Mouse (Mus musculus) myocyte (in vitro differentiated cells): ENCODE data around the gene Rptor. TPM values are rescaled to one million over a fixed set of nuclear protein-coding genes. Genes with fewer than 3 reads are reported as not detected.

ENCODE experiments used
- H3K27me3 ChIP-seq: one replicate; pipeline ENCODE4 v1.6.1; 2011; ENCODE audit not compliant: control insufficient read depth, insufficient read depth, insufficient read length
- H3K36me3 ChIP-seq: one replicate; pipeline ENCODE4 v1.6.1; 2011; ENCODE audit not compliant: control insufficient read depth, insufficient read depth
- H3K4me2 ChIP-seq: one replicate; pipeline ENCODE4 v1.6.1; 2011; ENCODE audit warnings: low read depth, control low read depth
- H3K4me3 ChIP-seq: one replicate; pipeline ENCODE4 v1.5.1; 2011; ENCODE audit warnings: mild to moderate bottlenecking, control low read depth, moderate library complexity
- H3K79me2 ChIP-seq: one replicate; pipeline ENCODE4 v1.6.1; 2011; ENCODE audit not compliant: control insufficient read depth, insufficient read depth
- H3ac ChIP-seq: one replicate; pipeline ENCODE4 v1.6.1; 2011; ENCODE audit not compliant: control insufficient read depth, insufficient read length
- CEBPB ChIP-seq: IDR thresholded peaks from 2 replicates; pipeline ENCODE4 v1.6.1; 2011; ENCODE audit warnings: mild to moderate bottlenecking, moderate library complexity; ENCODE audit not compliant: poor library complexity, insufficient read depth, severe bottlenecking
- E2F4 ChIP-seq: IDR thresholded peaks from one replicate; pipeline ENCODE4 v1.6.1; 2011; ENCODE audit warnings: mild to moderate bottlenecking, control low read depth, moderate library complexity; ENCODE audit not compliant: insufficient read depth
- MAX ChIP-seq: IDR thresholded peaks from one replicate; pipeline ENCODE4 v1.6.1; 2011; ENCODE audit warnings: low read depth, mild to moderate bottlenecking, control low read depth
- MYOD1 ChIP-seq, 3 experiments: IDR thresholded peaks; one replicate each; pipeline ENCODE4 v1.6.1; 2011; ENCODE audit warnings: control low read depth in 2 of 3, low read depth in 2 of 3, mild to moderate bottlenecking in 2 of 3, moderate library complexity in 1 of 3; ENCODE audit not compliant: insufficient read length in 2 of 3, control insufficient read depth in 1 of 3
- MYOG ChIP-seq, 3 experiments: IDR thresholded peaks; one replicate each; pipeline ENCODE4 v1.6.1; 2011; ENCODE audit warnings: control low read depth in 2 of 3, low read depth in 2 of 3, mild to moderate bottlenecking in 2 of 3; ENCODE audit not compliant: insufficient read length in 2 of 3, control insufficient read depth in 1 of 3, insufficient read depth in 1 of 3
- POLR2A ChIP-seq: IDR thresholded peaks from one replicate; pipeline ENCODE4 v1.6.1; 2011; ENCODE audit warnings: low read depth, mild to moderate bottlenecking, control low read depth, moderate library complexity; ENCODE audit not compliant: insufficient read length
- POLR2AphosphoS2 ChIP-seq: IDR thresholded peaks from one replicate; pipeline ENCODE4 v1.6.1; 2011; ENCODE audit warnings: low read depth, control low read depth; ENCODE audit not compliant: insufficient read length
- REST ChIP-seq: IDR thresholded peaks from one replicate; pipeline ENCODE4 v1.6.1; 2011; ENCODE audit warnings: mild to moderate bottlenecking, control low read depth, moderate library complexity; ENCODE audit not compliant: insufficient read depth, insufficient read length
- SRF ChIP-seq: IDR thresholded peaks from one replicate; pipeline ENCODE4 v1.6.1; 2011; ENCODE audit warnings: low read depth; ENCODE audit not compliant: control insufficient read depth, insufficient read length
- TCF12 ChIP-seq: IDR thresholded peaks from one replicate; pipeline ENCODE4 v1.6.1; 2011; ENCODE audit warnings: mild to moderate bottlenecking, control low read depth; ENCODE audit not compliant: poor library complexity, insufficient read depth, severe bottlenecking
- TCF3 ChIP-seq: IDR thresholded peaks from one replicate; pipeline ENCODE4 v1.6.1; 2011; ENCODE audit warnings: low read depth, control low read depth; ENCODE audit not compliant: insufficient read length
- USF1 ChIP-seq: IDR thresholded peaks from one replicate; pipeline ENCODE4 v1.6.1; 2011; ENCODE audit warnings: low read depth, mild to moderate bottlenecking, control low read depth, moderate library complexity
- polyA plus RNA-seq: library from polyadenylated mRNA; unstranded; fragments of >200 nt; fragmentation: generic; extraction: Trizol; gene quantifications from one replicate; pipeline ENCODE4 v1.2.1, GENCODE M21; 2012; ENCODE audit warnings: missing spikeins

Rptor gene
- polyA plus RNA-seq, 1 experiment: 59.5 TPM

GRCm38 (mm10) chr11:119940142-119940541 lies 337.4 kb downstream of the Rptor start:
- Histone ChIP-seq H3ac (no peak overlapping the region), H3K4me3 (no peak overlapping the region), H3K36me3 (no peaks in the 10 kb centered on the region), H3K27me3 (no peaks in the 10 kb centered on the region), H3K4me2 (no peak overlapping the region), H3K79me2 (peaks cover 22% of the 10 kb centered on the region)
- TF ChIP-seq POLR2AphosphoS2 (no peak), REST (no peak), POLR2A (no peak), TCF12 (no peak), MYOD1 (IDR thresholded peaks at IDR 0.05; ENCODE audit: control insufficient read depth in 1 of 3, insufficient read length in 2 of 3, low read depth in 2 of 3) (no peak), SRF (no peak), CEBPB (no peak), USF1 (no peak), TCF3 (no peak), MAX (no peak)

DNA sequence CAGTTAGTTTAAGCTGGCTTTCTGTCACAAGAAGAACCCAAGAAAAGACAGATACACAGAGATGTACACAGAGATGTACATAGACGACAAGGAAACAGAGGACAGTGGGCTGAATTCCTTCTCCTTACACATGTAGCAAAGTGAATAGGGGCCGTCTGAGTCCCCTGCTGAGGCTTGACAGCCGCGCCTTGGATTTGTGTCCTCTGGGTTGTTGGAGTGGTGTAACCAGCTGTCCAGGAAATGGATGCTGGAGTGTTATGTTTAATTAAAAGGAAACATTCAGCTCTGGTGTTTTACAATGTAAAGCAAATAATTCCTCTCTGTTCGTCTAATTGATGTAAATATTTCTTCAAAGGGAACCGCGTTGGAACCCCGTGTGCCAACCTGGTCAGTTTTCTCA lies 339.1 kb downstream of the Rptor start:
- Histone ChIP-seq H3K36me3 (no peaks in the 10 kb centered on the region), H3K4me3 (peak overlapping the region; percentile 47), H3K4me2 (peak overlapping the region; percentile 67), H3ac (peak overlapping the region; percentile 51), H3K79me2 (peaks cover 38% of the 10 kb centered on the region), H3K27me3 (no peaks in the 10 kb centered on the region)
- TF ChIP-seq MAX (no peak), USF1 (no peak), E2F4 (no peak), TCF3 (no peak), MYOG (IDR thresholded peaks at IDR 0.05; ENCODE audit: control insufficient read depth in 1 of 3, insufficient read depth in 1 of 3, insufficient read length in 2 of 3, low read depth in 2 of 3) (no peak), POLR2AphosphoS2 (no peak), MYOD1 (IDR thresholded peaks at IDR 0.05; ENCODE audit: control insufficient read depth in 1 of 3, insufficient read length in 2 of 3, low read depth in 2 of 3) (no peak), CEBPB (no peak), REST (no peak), POLR2A (no peak), TCF12 (no peak), SRF (no peak)

- no peak for TF ChIP-seq TCF12
- TF ChIP-seq POLR2AphosphoS2: peak; percentile 23
- no peak for TF ChIP-seq E2F4
- peak; percentile 60 for TF ChIP-seq POLR2A
- Histone ChIP-seq H3K27me3 (no peaks in the 10 kb centered on the region), H3K79me2 (peaks cover 43% of the 10 kb centered on the region), H3K4me3 (peak overlapping the region; percentile 47), H3K4me2 (peak overlapping the region; percentile 67), H3ac (peak overlapping the region; percentile 51), H3K36me3 (no peaks in the 10 kb centered on the region)
Measured at GRCm38 (mm10) chr11:119942201-119942726, 339.6 kb downstream of the Rptor start.

DNA sequence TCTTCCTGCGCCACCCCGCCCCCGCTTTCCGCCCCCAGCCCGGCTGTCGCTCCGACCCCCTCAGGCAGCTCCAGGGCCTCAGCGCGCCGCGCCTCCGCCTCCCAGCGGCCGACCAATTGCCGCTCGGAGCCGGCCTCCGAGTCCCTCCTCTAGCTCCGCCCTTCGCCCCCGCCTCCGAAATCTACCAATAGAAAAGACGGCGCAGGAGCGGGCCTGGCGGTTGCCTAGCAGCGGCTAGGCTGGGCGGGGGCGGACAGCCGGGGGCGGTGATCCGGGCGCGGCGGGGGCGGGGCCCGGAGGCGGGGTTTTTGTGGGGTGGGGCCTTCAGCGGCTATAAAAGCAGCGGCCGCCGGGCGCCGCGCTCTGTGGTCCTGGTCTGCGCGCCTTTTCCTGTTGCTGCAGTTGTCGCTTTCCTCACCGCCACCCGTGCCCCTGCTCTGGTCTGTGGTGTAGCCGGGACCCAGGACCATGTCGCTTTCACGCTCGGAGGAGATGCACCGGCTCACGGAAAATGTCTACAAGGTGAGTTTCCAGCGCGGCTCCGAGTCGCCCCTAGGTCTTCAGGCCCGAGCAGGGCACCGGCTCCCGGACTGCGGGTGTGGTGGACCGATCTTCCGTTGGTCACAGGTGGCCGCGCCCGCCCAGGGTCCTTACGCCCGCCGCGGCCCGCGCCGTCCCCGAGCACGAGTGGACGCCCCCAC lies 340.2 kb downstream of the Rptor start, which contains the start of gene Baiap2:
Gene Baiap2, plus strand, starts transcription at position 37 of the 701 bp plus-strand sequence.
- Histone ChIP-seq H3K36me3 (no peaks in the 10 kb centered on the region), H3K4me3 (peak within 1 kb of the TSS; percentile 47), H3ac (peak within 1 kb of the TSS; percentile 51), H3K79me2 (peaks cover 49% of the 10 kb centered on the region), H3K4me2 (peak within 1 kb of the TSS; percentile 83), H3K27me3 (no peaks in the 10 kb centered on the region)
- TF ChIP-seq CEBPB (no peak), MAX (no peak), MYOG (IDR thresholded peaks at IDR 0.05; ENCODE audit: control insufficient read depth in 1 of 3, insufficient read depth in 1 of 3, insufficient read length in 2 of 3, low read depth in 2 of 3) (peak in 2 of 3 experiments; percentile 27 to 36), REST (peak; percentile 37), TCF3 (peak; percentile 4), POLR2A (peak; percentile 97), USF1 (no peak), SRF (no peak), E2F4 (peak; percentile 15), TCF12 (no peak), MYOD1 (IDR thresholded peaks at IDR 0.05; ENCODE audit: control insufficient read depth in 1 of 3, insufficient read length in 2 of 3, low read depth in 2 of 3) (peak in 2 of 3 experiments; percentile 11 to 78), POLR2AphosphoS2 (peak; percentile 99)
